Mouse (Mus musculus) lung, postnatal 14 days (tissue): ENCODE measurements at regions not wholly inside any gene's neighbourhood (a gene's known extent, or its start where the extent isn't known, plus 50 kb on each side); places are given as distances from the start of the nearest gene placed in this dataset.

Experiments used
- DNase-seq: peaks from one replicate; pipeline ENCODE4 v3.0.0; 2021

DNA sequence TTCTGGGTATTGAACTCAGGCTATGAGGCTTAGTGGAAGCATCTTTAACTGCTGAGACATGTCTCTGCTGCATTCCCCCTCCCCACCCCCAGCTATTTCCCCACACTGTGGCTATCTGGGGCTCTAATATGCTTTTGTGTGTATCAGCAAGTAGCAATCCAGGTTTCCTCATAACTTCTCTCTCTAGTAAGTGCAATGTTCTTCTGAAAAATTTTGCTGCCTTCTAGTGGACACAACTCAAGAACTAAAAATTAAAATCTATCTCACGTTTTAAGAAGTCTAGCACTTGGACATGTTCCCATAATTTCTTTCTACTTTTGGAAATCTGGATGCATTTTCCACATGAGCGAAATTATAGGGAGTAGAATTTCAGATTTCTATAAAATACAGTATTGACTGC lies 50.3 kb upstream of the D16Ertd472e start:
- DNase-seq, result no peak
